Mouse (Mus musculus): ENCODE results near the gene Sypl.

DNA sequence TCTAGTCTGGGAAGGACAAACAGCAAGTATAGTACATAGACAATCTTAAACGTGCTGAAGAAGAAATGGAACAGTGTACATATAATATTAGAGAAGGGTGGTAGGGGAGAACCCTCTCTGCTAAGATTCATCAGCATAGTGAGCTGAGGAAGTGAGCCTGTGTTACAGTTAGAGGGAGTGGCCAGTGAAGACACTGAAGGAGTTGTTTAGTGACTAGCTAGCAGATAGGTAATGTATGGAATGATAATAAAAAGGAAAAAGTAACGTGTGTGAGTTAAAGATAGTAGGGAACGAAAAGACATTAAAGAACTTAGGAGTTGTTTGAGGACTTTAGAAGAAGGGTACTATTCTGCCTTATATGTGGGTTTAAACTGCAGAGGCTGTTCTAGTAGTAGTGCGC is 10.2 kb downstream of the Sypl start:
- TF ChIP-seq CTCF (IDR thresholded peaks at IDR 0.05; ENCODE audit: low read depth, low read length) (no peak), POLR2AphosphoS5 (IDR thresholded peaks at IDR 0.05; ENCODE audit: insufficient replicate concordance, low read depth, low read length) (no peak), GATA1 (IDR thresholded peaks at IDR 0.05; ENCODE audit: borderline replicate concordance, low read length) (no peak), TAL1 (conservative IDR thresholded peaks at IDR 0.05; ENCODE audit: low read depth, low read length) (no peak), GATA2 (IDR thresholded peaks at IDR 0.05; ENCODE audit: borderline replicate concordance, low read depth, low read length) (no peak)

Data from G1E (cell line).